Mouse (Mus musculus): ENCODE measurements at regions not wholly inside any gene's neighbourhood (a gene's known extent, or its start where the extent isn't known, plus 50 kb on each side); places are given as distances from the start of the nearest gene placed in this dataset.

- WGBS, result 85% methylated on average over 7 of the region's 7 CpGs
- H3K4me3 ChIP-seq (ENCODE audit: control insufficient read depth, insufficient read depth, low read length), result no peak overlapping the region
- no peak for DNase-seq
Measured at GRCm38 (mm10) chr19:21077771-21078548, 124.0 kb upstream of the Tmc1 start.

GRCm38 (mm10) chr19:21068381-21068780 is 114.4 kb upstream of the Tmc1 start:
- Histone ChIP-seq H3K4me3 (ENCODE audit: control insufficient read depth, insufficient read depth, low read length) (no peak overlapping the region), H3K27ac (ENCODE audit: control insufficient read depth, insufficient read depth, low read length) (no peak overlapping the region), H3K36me3 (ENCODE audit: control insufficient read depth, insufficient read depth, low read length) (no peaks in the 10 kb centered on the region), H3K27me3 (ENCODE audit: control insufficient read depth, insufficient read depth, low read length) (no peaks in the 10 kb centered on the region), H3K4me1 (replicated peaks; ENCODE audit: control insufficient read depth, insufficient read depth, low read length) (no peaks in the 10 kb centered on the region)
- 77% methylated on average over 7 of the region's 7 CpGs for WGBS
- TF ChIP-seq CTCF (IDR thresholded peaks at IDR 0.05; ENCODE audit: borderline replicate concordance, control insufficient read depth, extremely low read depth, insufficient read depth, low read length, poor library complexity) (no peak), POLR2A (IDR thresholded peaks at IDR 0.05; ENCODE audit: control insufficient read depth, extremely low read depth, insufficient read depth, low read length, poor library complexity) (no peak)
- DNase-seq, result no peak

More at GRCm38 (mm10) chr19:21077771-21078548, 124.0 kb upstream of the Tmc1 start:
- no peak for TF ChIP-seq POLR2A (IDR thresholded peaks at IDR 0.05; ENCODE audit: control insufficient read depth, extremely low read depth, insufficient read depth, low read length, poor library complexity)
- no peak for TF ChIP-seq CTCF (IDR thresholded peaks at IDR 0.05; ENCODE audit: borderline replicate concordance, control insufficient read depth, extremely low read depth, insufficient read depth, low read length, poor library complexity)
- Histone ChIP-seq H3K4me1 (replicated peaks; ENCODE audit: control insufficient read depth, insufficient read depth, low read length) (no peaks in the 10 kb centered on the region), H3K27me3 (ENCODE audit: control insufficient read depth, insufficient read depth, low read length) (no peaks in the 10 kb centered on the region), H3K27ac (ENCODE audit: control insufficient read depth, insufficient read depth, low read length) (no peak overlapping the region), H3K36me3 (ENCODE audit: control insufficient read depth, insufficient read depth, low read length) (no peaks in the 10 kb centered on the region)

GRCm38 (mm10) chr19:21066432-21067113 is 112.6 kb upstream of the Tmc1 start:
- WGBS, result 93% methylated on average over 14 of the region's 14 CpGs

GRCm38 (mm10) chr19:21064902-21065301 is 110.9 kb upstream of the Tmc1 start:
- no peak for TF ChIP-seq CTCF (IDR thresholded peaks at IDR 0.05; ENCODE audit: borderline replicate concordance, control insufficient read depth, extremely low read depth, insufficient read depth, low read length, poor library complexity)
- WGBS, result 31% methylated on average over 3 of the region's 3 CpGs
- Histone ChIP-seq H3K4me3 (ENCODE audit: control insufficient read depth, insufficient read depth, low read length) (no peak overlapping the region), H3K27me3 (ENCODE audit: control insufficient read depth, insufficient read depth, low read length) (no peaks in the 10 kb centered on the region), H3K36me3 (ENCODE audit: control insufficient read depth, insufficient read depth, low read length) (no peaks in the 10 kb centered on the region), H3K27ac (ENCODE audit: control insufficient read depth, insufficient read depth, low read length) (no peak overlapping the region), H3K4me1 (replicated peaks; ENCODE audit: control insufficient read depth, insufficient read depth, low read length) (no peaks in the 10 kb centered on the region)
- no peak for DNase-seq

More at GRCm38 (mm10) chr19:21066432-21067113, 112.6 kb upstream of the Tmc1 start:
- no peak overlapping the region for H3K4me3 ChIP-seq (ENCODE audit: control insufficient read depth, insufficient read depth, low read length)
- H3K36me3 ChIP-seq (ENCODE audit: control insufficient read depth, insufficient read depth, low read length), result no peaks in the 10 kb centered on the region
- no peak overlapping the region for H3K27ac ChIP-seq (ENCODE audit: control insufficient read depth, insufficient read depth, low read length)
- no peaks in the 10 kb centered on the region for H3K27me3 ChIP-seq (ENCODE audit: control insufficient read depth, insufficient read depth, low read length)
- DNase-seq, result no peak
- H3K4me1 ChIP-seq (replicated peaks; ENCODE audit: control insufficient read depth, insufficient read depth, low read length), result no peaks in the 10 kb centered on the region
- TF ChIP-seq POLR2A (IDR thresholded peaks at IDR 0.05; ENCODE audit: control insufficient read depth, extremely low read depth, insufficient read depth, low read length, poor library complexity) (no peak), CTCF (IDR thresholded peaks at IDR 0.05; ENCODE audit: borderline replicate concordance, control insufficient read depth, extremely low read depth, insufficient read depth, low read length, poor library complexity) (no peak)

GRCm38 (mm10) chr19:21053597-21054544 is 99.9 kb upstream of the Tmc1 start:
- H3K27ac ChIP-seq (ENCODE audit: control insufficient read depth, insufficient read depth, low read length), result no peak overlapping the region
- DNase-seq, result no peak
- WGBS, result 92% methylated on average over 11 of the region's 11 CpGs
- no peaks in the 10 kb centered on the region for H3K27me3 ChIP-seq (ENCODE audit: control insufficient read depth, insufficient read depth, low read length)
- H3K4me3 ChIP-seq (ENCODE audit: control insufficient read depth, insufficient read depth, low read length), result no peak overlapping the region
- no peaks in the 10 kb centered on the region for H3K36me3 ChIP-seq (ENCODE audit: control insufficient read depth, insufficient read depth, low read length)
- peaks cover 3% of the 10 kb centered on the region for H3K4me1 ChIP-seq (replicated peaks; ENCODE audit: control insufficient read depth, insufficient read depth, low read length)
- TF ChIP-seq CTCF (IDR thresholded peaks at IDR 0.05; ENCODE audit: borderline replicate concordance, control insufficient read depth, extremely low read depth, insufficient read depth, low read length, poor library complexity) (no peak), POLR2A (IDR thresholded peaks at IDR 0.05; ENCODE audit: control insufficient read depth, extremely low read depth, insufficient read depth, low read length, poor library complexity) (no peak)

GRCm38 (mm10) chr19:21052771-21053170 is 98.8 kb upstream of the Tmc1 start:
- no peak overlapping the region for H3K27ac ChIP-seq (ENCODE audit: control insufficient read depth, insufficient read depth, low read length)
- no peaks in the 10 kb centered on the region for H3K36me3 ChIP-seq (ENCODE audit: control insufficient read depth, insufficient read depth, low read length)
- WGBS, result 94% methylated on average over 3 of the region's 3 CpGs
- no peak for DNase-seq
- TF ChIP-seq POLR2A (IDR thresholded peaks at IDR 0.05; ENCODE audit: control insufficient read depth, extremely low read depth, insufficient read depth, low read length, poor library complexity) (no peak), CTCF (IDR thresholded peaks at IDR 0.05; ENCODE audit: borderline replicate concordance, control insufficient read depth, extremely low read depth, insufficient read depth, low read length, poor library complexity) (no peak)
- H3K4me1 ChIP-seq (replicated peaks; ENCODE audit: control insufficient read depth, insufficient read depth, low read length), result peaks cover 3% of the 10 kb centered on the region
- no peak overlapping the region for H3K4me3 ChIP-seq (ENCODE audit: control insufficient read depth, insufficient read depth, low read length)
- no peaks in the 10 kb centered on the region for H3K27me3 ChIP-seq (ENCODE audit: control insufficient read depth, insufficient read depth, low read length)

Data from thymus, adult 2 months (tissue).